Mouse (Mus musculus): ENCODE data around the gene Fos. TPM values are rescaled to one million over a fixed set of nuclear protein-coding genes. Genes with fewer than 3 reads are reported as not detected.

The Fos gene
- polyA plus RNA-seq, 1 experiment from 2014 or later = 4.9 TPM

DNA sequence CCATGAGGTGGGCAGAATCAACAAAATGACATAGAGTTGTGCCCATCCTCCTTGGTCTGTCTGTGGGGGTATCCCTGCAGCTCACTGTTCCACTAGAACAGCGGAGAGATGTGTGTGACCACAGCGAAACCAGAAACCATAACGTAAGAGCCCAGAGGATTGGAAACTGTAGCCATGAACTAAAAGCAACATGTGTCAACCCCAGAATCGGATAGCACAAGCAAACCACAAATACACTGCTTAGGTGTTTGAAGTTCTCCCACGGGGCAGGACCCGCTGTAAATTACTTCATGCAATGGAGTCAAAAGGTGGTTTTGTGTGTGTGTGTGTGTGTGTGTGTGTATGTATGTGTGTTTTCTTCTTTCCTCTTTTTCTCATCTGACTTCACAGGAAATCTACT lies 26.7 kb upstream of the Fos start:
- Histone ChIP-seq H3K9ac (no peak overlapping the region), H3K4me1 (replicated peaks) (peaks cover 9% of the 10 kb centered on the region), H3K27ac (no peak overlapping the region), H3K9me3 (no peaks in the 10 kb centered on the region), H3K4me3 (replicated peaks) (no peak overlapping the region), H3K27me3 (replicated peaks) (no peaks in the 10 kb centered on the region), H3K36me3 (no peaks in the 10 kb centered on the region), H3K4me2 (replicated peaks) (no peak overlapping the region)
- no peak for ATAC-seq
- 70% methylated on average over 6 of the region's 6 CpGs for WGBS

- H3K9ac ChIP-seq = no peak overlapping the region
- H3K36me3 ChIP-seq = no peaks in the 10 kb centered on the region
- H3K27ac ChIP-seq = no peak overlapping the region
- no peak overlapping the region for H3K4me2 ChIP-seq (replicated peaks)
- WGBS = 45% methylated on average over 4 of the region's 4 CpGs
- no peak for ATAC-seq
- H3K4me3 ChIP-seq (replicated peaks) = no peak overlapping the region
- peaks cover 12% of the 10 kb centered on the region for H3K4me1 ChIP-seq (replicated peaks)
- no peaks in the 10 kb centered on the region for H3K27me3 ChIP-seq (replicated peaks)
- no peaks in the 10 kb centered on the region for H3K9me3 ChIP-seq
Measured at GRCm38 (mm10) chr12:85447490-85447889, 26.2 kb upstream of the Fos start.

DNA sequence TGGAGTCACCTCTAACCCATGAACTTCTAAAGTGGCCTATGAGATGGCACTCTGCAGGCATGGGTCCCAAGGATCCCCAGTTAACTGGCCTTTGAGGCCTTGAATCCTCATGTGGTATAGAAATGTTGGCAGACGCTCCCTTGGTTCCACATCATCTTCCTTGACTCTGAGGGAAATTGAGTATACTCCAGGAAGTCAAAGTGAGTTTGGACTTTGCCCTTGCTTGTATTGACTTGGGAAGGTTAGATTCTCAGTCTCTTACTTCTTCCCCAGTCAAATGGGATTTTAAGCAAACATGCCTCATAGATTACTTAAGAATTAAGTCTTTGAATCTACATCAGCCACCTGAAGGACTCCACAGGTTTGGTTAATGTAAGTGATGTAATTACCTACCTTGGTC lies 24.2 kb upstream of the Fos start:
- Histone ChIP-seq H3K27ac (peak overlapping the region; percentile 48; the same call in 1 of the 2 replicates), H3K27me3 (replicated peaks) (no peaks in the 10 kb centered on the region), H3K4me3 (replicated peaks) (no peak overlapping the region), H3K36me3 (no peaks in the 10 kb centered on the region), H3K9ac (no peak overlapping the region), H3K4me2 (replicated peaks) (no peak overlapping the region), H3K9me3 (no peaks in the 10 kb centered on the region), H3K4me1 (replicated peaks) (peaks cover 16% of the 10 kb centered on the region)
- WGBS = 77% methylated on average over 1 of the region's 1 CpGs
- ATAC-seq = no peak

GRCm38 (mm10) chr12:85451693-85452491 lies 21.8 kb upstream of the Fos start:
- 23% methylated on average over 22 of the region's 22 CpGs for WGBS
- H3K4me1 ChIP-seq (replicated peaks) = peaks cover 28% of the 10 kb centered on the region
- peak overlapping the region; percentile 6; the same call in 1 of the 2 replicates for H3K9ac ChIP-seq
- H3K27ac ChIP-seq = peak overlapping the region; percentile 78
- 0 out of 2 replicates have a peak overlapping the region, but pooled peaks have one; percentile 1 for H3K4me3 ChIP-seq (replicated peaks)
- peak overlapping the region; percentile 51 for H3K4me2 ChIP-seq (replicated peaks)
- no peaks in the 10 kb centered on the region for H3K36me3 ChIP-seq
- H3K27me3 ChIP-seq (replicated peaks) = no peaks in the 10 kb centered on the region
- peak; percentile 54 for ATAC-seq
- no peaks in the 10 kb centered on the region for H3K9me3 ChIP-seq

GRCm38 (mm10) chr12:85455065-85456058 lies 18.3 kb upstream of the Fos start:
- Histone ChIP-seq H3K27me3 (replicated peaks) (no peaks in the 10 kb centered on the region), H3K9ac (peak overlapping the region; percentile 52), H3K4me1 (replicated peaks) (peaks cover 26% of the 10 kb centered on the region), H3K4me3 (replicated peaks) (peak overlapping the region; percentile 42), H3K27ac (peak overlapping the region; percentile 94), H3K36me3 (no peaks in the 10 kb centered on the region), H3K9me3 (no peaks in the 10 kb centered on the region), H3K4me2 (replicated peaks) (peak overlapping the region; percentile 83)
- 1% methylated on average over 44 of the region's 44 CpGs for WGBS
- peak; percentile 96 for ATAC-seq

DNA sequence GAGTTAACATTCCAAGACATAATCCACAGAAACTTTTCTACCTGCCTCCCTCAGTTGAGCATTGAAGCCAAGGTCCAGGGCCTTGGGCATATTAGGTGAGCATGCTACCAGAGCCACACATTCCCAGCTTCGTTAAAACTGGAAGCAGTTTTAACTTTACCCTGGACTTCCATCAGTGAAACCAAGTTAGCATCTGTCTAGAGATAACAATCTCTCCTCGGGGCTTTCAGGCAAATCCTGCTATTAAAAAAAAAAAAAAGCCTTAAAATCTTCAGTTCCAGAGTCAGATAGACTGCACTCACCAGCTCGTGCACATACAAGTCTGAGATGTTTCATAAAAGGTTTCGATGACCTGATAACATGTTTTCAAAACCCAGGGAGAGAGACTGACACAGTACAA lies 17.4 kb upstream of the Fos start:
- Histone ChIP-seq H3K36me3 (no peaks in the 10 kb centered on the region), H3K4me1 (replicated peaks) (peaks cover 26% of the 10 kb centered on the region), H3K27me3 (replicated peaks) (no peaks in the 10 kb centered on the region), H3K9ac (0 out of 2 replicates have a peak overlapping the region, but pooled peaks have one; percentile 52), H3K4me2 (replicated peaks) (peak overlapping the region; percentile 83), H3K27ac (peak overlapping the region; percentile 94), H3K4me3 (replicated peaks) (no peak overlapping the region), H3K9me3 (no peaks in the 10 kb centered on the region)
- 63% methylated on average over 4 of the region's 4 CpGs for WGBS
- no peak for ATAC-seq

DNA sequence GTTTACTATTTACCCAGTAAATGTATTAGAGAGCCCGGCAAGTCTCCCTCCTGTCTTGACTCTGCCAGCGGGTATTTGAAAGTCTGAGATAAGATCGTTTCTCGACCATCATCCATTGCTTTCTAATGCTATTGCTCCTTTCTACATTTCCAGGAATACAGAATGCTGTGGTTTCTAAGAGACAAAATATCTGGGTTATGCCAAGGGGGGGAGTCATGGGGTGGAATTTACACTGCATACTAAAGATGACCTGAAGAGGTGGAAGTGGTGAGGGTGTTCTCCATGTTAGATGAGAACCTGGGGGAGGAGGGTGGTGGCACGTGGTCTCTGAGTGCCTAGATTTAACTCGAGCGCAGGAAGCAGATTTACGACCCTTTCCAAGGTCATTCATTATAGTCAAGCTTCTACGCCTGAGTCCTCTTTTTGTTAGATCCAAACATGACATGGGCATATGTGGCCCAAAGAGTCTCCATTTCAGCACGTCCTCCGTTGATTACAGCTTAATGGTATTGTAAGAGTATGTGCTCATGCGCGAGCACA lies 16.7 kb upstream of the Fos start:
- H3K27me3 ChIP-seq (replicated peaks) = no peaks in the 10 kb centered on the region
- no peaks in the 10 kb centered on the region for H3K36me3 ChIP-seq
- no peak for ATAC-seq
- no peaks in the 10 kb centered on the region for H3K9me3 ChIP-seq
- peaks cover 24% of the 10 kb centered on the region for H3K4me1 ChIP-seq (replicated peaks)
- no peak overlapping the region for H3K4me2 ChIP-seq (replicated peaks)
- H3K4me3 ChIP-seq (replicated peaks) = no peak overlapping the region
- H3K27ac ChIP-seq = no peak overlapping the region
- H3K9ac ChIP-seq = no peak overlapping the region
- 37% methylated on average over 13 of the region's 13 CpGs for WGBS

- Histone ChIP-seq H3K27ac (no peak overlapping the region), H3K36me3 (no peaks in the 10 kb centered on the region), H3K4me3 (replicated peaks) (no peak overlapping the region), H3K4me2 (replicated peaks) (no peak overlapping the region), H3K4me1 (replicated peaks) (peaks cover 20% of the 10 kb centered on the region), H3K9ac (no peak overlapping the region), H3K9me3 (no peaks in the 10 kb centered on the region), H3K27me3 (replicated peaks) (no peaks in the 10 kb centered on the region)
- no peak for ATAC-seq
- WGBS = 49% methylated on average over 4 of the region's 4 CpGs
Measured at GRCm38 (mm10) chr12:85459820-85460219, 13.9 kb upstream of the Fos start.

- no peaks in the 10 kb centered on the region for H3K9me3 ChIP-seq
- WGBS = 39% methylated on average over 21 of the region's 21 CpGs
- peaks cover 11% of the 10 kb centered on the region for H3K4me1 ChIP-seq (replicated peaks)
- peak overlapping the region; percentile 38 for H3K4me2 ChIP-seq (replicated peaks)
- H3K27me3 ChIP-seq (replicated peaks) = no peaks in the 10 kb centered on the region
- no peak overlapping the region for H3K4me3 ChIP-seq (replicated peaks)
- no peak for ATAC-seq
- H3K36me3 ChIP-seq = no peaks in the 10 kb centered on the region
- 0 out of 2 replicates have a peak overlapping the region, but pooled peaks have one; percentile 18 for H3K27ac ChIP-seq
- no peak overlapping the region; the same call in 1 of the 2 replicates for H3K9ac ChIP-seq
Measured at GRCm38 (mm10) chr12:85461913-85462663, 11.6 kb upstream of the Fos start.

- H3K27ac ChIP-seq = peak overlapping the region; percentile 38; the same call in 1 of the 2 replicates
- no peak overlapping the region; the same call in 1 of the 2 replicates for H3K4me2 ChIP-seq (replicated peaks)
- no peak overlapping the region for H3K4me3 ChIP-seq (replicated peaks)
Measured at GRCm38 (mm10) chr12:85462802-85463201, 10.9 kb upstream of the Fos start.

DNA sequence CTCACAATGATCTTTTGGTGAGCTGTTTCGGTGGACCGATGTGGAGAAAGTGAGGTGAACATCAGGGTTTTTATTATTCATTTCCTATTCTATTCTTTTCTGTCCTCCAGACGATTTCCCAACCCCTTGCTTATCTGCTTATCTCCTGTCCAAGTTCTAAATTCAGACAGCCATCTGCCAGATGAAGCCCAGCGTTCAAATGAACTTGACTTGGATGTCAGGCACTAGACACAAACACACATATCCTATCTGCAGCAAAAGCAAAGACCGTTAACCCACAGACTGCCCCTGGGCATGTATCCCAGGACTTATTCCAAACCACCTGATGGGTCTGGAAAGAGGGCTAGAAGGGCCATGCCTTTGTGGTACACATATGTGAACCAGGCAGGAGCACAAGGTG lies 9.3 kb upstream of the Fos start:
- Histone ChIP-seq H3K36me3 (no peaks in the 10 kb centered on the region), H3K4me3 (replicated peaks) (no peak overlapping the region), H3K4me1 (replicated peaks) (peaks cover 17% of the 10 kb centered on the region), H3K4me2 (replicated peaks) (no peak overlapping the region), H3K9ac (no peak overlapping the region), H3K27me3 (replicated peaks) (no peaks in the 10 kb centered on the region), H3K9me3 (no peaks in the 10 kb centered on the region), H3K27ac (no peak overlapping the region)
- ATAC-seq = no peak
- 74% methylated on average over 5 of the region's 5 CpGs for WGBS

More at GRCm38 (mm10) chr12:85462802-85463201, 10.9 kb upstream of the Fos start:
- Histone ChIP-seq H3K9me3 (no peaks in the 10 kb centered on the region), H3K9ac (no peak overlapping the region), H3K27me3 (replicated peaks) (no peaks in the 10 kb centered on the region), H3K36me3 (no peaks in the 10 kb centered on the region), H3K4me1 (replicated peaks) (peaks cover 16% of the 10 kb centered on the region)
- no peak for ATAC-seq
- WGBS = 47% methylated on average over 7 of the region's 7 CpGs
